Mouse (Mus musculus) small intestine, adult 2 months (tissue): ENCODE data around the gene Rusc2. TPM values are rescaled to one million over a fixed set of nuclear protein-coding genes. Genes with fewer than 3 reads are reported as not detected.
A peak's percentile ranks its signal among the peaks of the same experiment; 100 is the strongest.

Experiments
- H3K27ac ChIP-seq: fragments of 200-500 bp; 2 replicates; pipeline ENCODE4 v1.5.1; 2012; ENCODE audit warnings: low read depth, low read length, control low read depth, inconsistent platforms; ENCODE audit not compliant: insufficient read depth
- H3K27me3 ChIP-seq: fragments of 200-500 bp; 2 replicates; pipeline ENCODE4 v1.6.1; 2012; ENCODE audit warnings: mild to moderate bottlenecking, moderate library complexity, low read length, inconsistent platforms; ENCODE audit not compliant: control insufficient read depth, insufficient read depth
- H3K36me3 ChIP-seq: fragments of 200-500 bp; 2 replicates; pipeline ENCODE4 v1.6.1; 2012; ENCODE audit warnings: mild to moderate bottlenecking, low read length, control low read depth, inconsistent platforms; ENCODE audit not compliant: control insufficient read depth, insufficient read depth
- H3K4me1 ChIP-seq: fragments of 200-500 bp; 2 replicates; pipeline ENCODE4 v1.6.1; 2012; ENCODE audit warnings: low read length, inconsistent platforms, mixed read lengths; ENCODE audit not compliant: control insufficient read depth, insufficient read depth, insufficient read length
- H3K4me3 ChIP-seq: fragments of 200-500 bp; 2 replicates; pipeline ENCODE4 v1.5.1; 2012; ENCODE audit warnings: low read depth, mild to moderate bottlenecking, control low read depth, inconsistent platforms, low read length, moderate library complexity
- CTCF ChIP-seq: fragments of 200-500 bp; IDR thresholded peaks from 2 replicates; pipeline ENCODE4 v1.5.1; 2012; ENCODE audit warnings: low read depth, mild to moderate bottlenecking, control low read depth, inconsistent platforms, low read length, moderate library complexity, mixed read lengths; ENCODE audit not compliant: insufficient replicate concordance, insufficient read length; ENCODE audit errors: extremely low read depth
- POLR2A ChIP-seq: fragments of 200-500 bp; IDR thresholded peaks from 2 replicates; pipeline ENCODE4 v1.6.1; 2012; ENCODE audit warnings: low read depth, mild to moderate bottlenecking, control low read depth, inconsistent platforms, low read length, moderate library complexity
- WGBS: fragments of 180-500 bp; shearing (Covaris S2); methylation state at CpG from one replicate; pipeline ENCODE4 v1.1.7; 2018; 5-methylcytosine and 5-hydroxymethylcytosine counted together
- polyA plus RNA-seq: library from polyadenylated mRNA; depleted of rRNA; stranded (reverse); fragments of >200 nt; gene quantifications from 2 replicates; pipeline ENCODE4 v1.2.3, GENCODE M21; 2012

Rusc2 gene
- polyA plus RNA-seq, 1 experiment, result 11.2 TPM

DNA sequence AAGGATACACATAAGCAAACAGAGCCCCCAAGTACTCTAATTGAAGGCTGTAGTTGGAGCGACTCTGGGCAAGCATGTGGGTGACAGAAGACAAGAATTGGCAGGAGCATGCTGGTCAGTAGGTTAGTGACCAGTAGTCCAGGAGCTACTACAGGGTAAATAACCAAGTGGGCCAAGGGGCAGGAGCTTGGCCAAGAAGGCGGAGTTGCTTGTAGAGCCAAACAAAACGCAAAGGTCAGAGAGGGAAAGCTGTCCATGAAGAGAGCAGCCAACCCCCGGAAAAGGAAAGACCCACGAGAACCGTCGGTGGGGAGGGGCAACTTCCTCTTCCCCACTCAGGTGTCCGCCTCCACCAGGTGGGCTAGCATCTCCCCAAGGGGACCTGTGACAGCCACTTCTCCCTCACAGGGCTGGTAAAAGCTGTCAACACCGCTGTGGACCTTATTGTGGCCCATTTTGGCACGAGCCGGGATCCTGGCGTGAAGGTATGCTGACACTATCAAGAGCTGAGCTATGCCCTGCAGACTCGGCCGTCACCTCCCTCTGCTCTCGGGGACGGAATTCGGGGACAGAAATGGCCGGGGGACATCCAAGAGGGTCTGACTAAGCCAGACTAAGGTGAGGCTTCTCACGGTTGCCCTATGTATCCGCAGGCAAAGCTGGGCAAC is 41.6 kb downstream of the Rusc2 start:
- Histone ChIP-seq H3K36me3 (peaks cover 14% of the 10 kb centered on the region), H3K4me1 (0 out of 2 replicates have a peak, but pooled peaks cover 6% of the 10 kb centered on the region), H3K27ac (no peak overlapping the region), H3K27me3 (no peaks in the 10 kb centered on the region), H3K4me3 (no peak overlapping the region)
- TF ChIP-seq POLR2A (no peak), CTCF (no peak)
- WGBS, result 89% methylated on average over 20 of the region's 20 CpGs

GRCm38 (mm10) chr4:43424072-43424471 is 42.3 kb downstream of the Rusc2 start:
- no peak overlapping the region for H3K27ac ChIP-seq
- no peak for TF ChIP-seq CTCF
- no peak for TF ChIP-seq POLR2A
- 0 out of 2 replicates have a peak, but pooled peaks cover 6% of the 10 kb centered on the region for H3K4me1 ChIP-seq

GRCm38 (mm10) chr4:43425197-43425596 is 43.4 kb downstream of the Rusc2 start:
- 54% methylated on average over 14 of the region's 14 CpGs for WGBS
- Histone ChIP-seq H3K4me3 (peak overlapping the region; percentile 30), H3K27ac (no peak overlapping the region), H3K36me3 (peaks cover 14% of the 10 kb centered on the region), H3K27me3 (no peaks in the 10 kb centered on the region), H3K4me1 (0 out of 2 replicates have a peak, but pooled peaks cover 6% of the 10 kb centered on the region)
- TF ChIP-seq POLR2A (no peak), CTCF (no peak)

More at GRCm38 (mm10) chr4:43424072-43424471, 42.3 kb downstream of the Rusc2 start:
- Histone ChIP-seq H3K27me3 (no peaks in the 10 kb centered on the region), H3K36me3 (peaks cover 14% of the 10 kb centered on the region), H3K4me3 (no peak overlapping the region)
- 91% methylated on average over 9 of the region's 9 CpGs for WGBS

- WGBS, result 32% methylated on average over 31 of the region's 31 CpGs
- Histone ChIP-seq H3K4me1 (0 out of 2 replicates have a peak, but pooled peaks cover 6% of the 10 kb centered on the region), H3K36me3 (peaks cover 14% of the 10 kb centered on the region), H3K27me3 (no peaks in the 10 kb centered on the region), H3K27ac (no peak overlapping the region), H3K4me3 (peak overlapping the region; percentile 30)
- TF ChIP-seq POLR2A, result no peak
- TF ChIP-seq CTCF, result no peak
Measured at GRCm38 (mm10) chr4:43425648-43426380, 44.0 kb downstream of the Rusc2 start.

- Histone ChIP-seq H3K36me3 (peaks cover 14% of the 10 kb centered on the region), H3K27ac (no peak overlapping the region), H3K4me3 (no peak overlapping the region), H3K4me1 (0 out of 2 replicates have a peak, but pooled peaks cover 6% of the 10 kb centered on the region), H3K27me3 (no peaks in the 10 kb centered on the region)
- TF ChIP-seq CTCF (no peak), POLR2A (no peak)
- WGBS, result 82% methylated on average over 10 of the region's 10 CpGs
Measured at GRCm38 (mm10) chr4:43426487-43426886, 44.7 kb downstream of the Rusc2 start.

- no peak overlapping the region for H3K4me3 ChIP-seq
- H3K27me3 ChIP-seq, result no peaks in the 10 kb centered on the region
- no peak overlapping the region for H3K27ac ChIP-seq
- WGBS, result 56% methylated on average over 23 of the region's 23 CpGs
- TF ChIP-seq CTCF (no peak), POLR2A (no peak)
- peaks cover 11% of the 10 kb centered on the region for H3K36me3 ChIP-seq
- H3K4me1 ChIP-seq, result 0 out of 2 replicates have a peak, but pooled peaks cover 8% of the 10 kb centered on the region
Measured at GRCm38 (mm10) chr4:43427501-43428179, 45.9 kb downstream of the Rusc2 start.
